Mouse (Mus musculus) C2C12 (cell line): ENCODE data around the gene Atp1a3.

Source experiments
- CTCF ChIP-seq: IDR thresholded peaks from one replicate; pipeline ENCODE4 v1.5.1; 2011; ENCODE audit not compliant: control insufficient read depth, insufficient read depth, insufficient read length
- USF1 ChIP-seq: IDR thresholded peaks from one replicate; pipeline ENCODE4 v1.6.1; 2011; ENCODE audit warnings: low read depth, mild to moderate bottlenecking, control low read depth, moderate library complexity

DNA sequence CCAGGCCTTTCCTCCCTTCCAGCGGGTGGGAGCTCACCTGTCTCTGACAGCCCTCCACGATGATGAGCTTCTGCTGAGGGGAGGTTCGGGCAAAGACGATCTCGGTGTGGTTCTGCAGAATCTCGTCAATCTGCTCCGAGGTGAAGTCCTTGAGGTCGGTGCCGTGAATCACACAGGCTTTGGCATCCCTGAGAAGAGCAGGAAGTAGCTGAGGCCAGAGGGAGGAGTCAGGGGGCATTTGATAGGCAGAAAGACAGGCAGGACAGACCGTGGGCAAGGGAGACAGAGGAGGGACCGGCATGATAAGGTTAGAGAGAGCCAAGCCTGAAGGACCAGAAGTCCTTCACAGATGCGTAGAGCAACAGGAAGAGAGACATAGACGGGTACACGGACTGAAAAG lies 17.8 kb downstream of the Atp1a3 start:
- no peak for TF ChIP-seq CTCF
- TF ChIP-seq USF1 = no peak
